9 mouse cellular contexts compared by ENCODE assay signal in the genomic region with DNA sequence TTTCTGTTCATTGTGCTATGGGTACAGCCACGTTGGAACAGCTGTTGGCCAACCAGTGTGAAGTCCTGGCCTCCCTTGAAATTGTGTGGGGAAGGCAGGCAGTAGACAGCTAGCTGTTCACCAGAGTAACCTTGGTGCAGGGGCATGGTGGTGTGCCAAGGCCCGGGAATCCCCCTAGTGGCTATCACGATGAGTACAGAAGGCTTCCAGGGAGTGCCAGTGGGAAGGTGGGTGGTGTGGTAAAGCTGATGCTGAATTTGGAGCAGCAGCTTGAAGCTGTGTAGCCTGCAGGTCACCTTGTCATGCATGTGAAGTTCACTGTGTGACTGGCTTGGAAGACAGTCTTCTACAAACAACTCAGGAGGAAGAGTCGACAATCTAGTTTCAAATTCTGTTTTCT. TPM values are rescaled to one million over a fixed set of nuclear protein-coding genes. Genes with fewer than 3 reads are reported as not detected.
DNase-seq lines count a peak whose midpoint lies in the region; ATAC-seq and TF ChIP-seq lines count a peak whose summit lies in the region.
"Had no signal": no experiment of that assay in that cellular context is flagged by ENCODE, and none has a peak within 500 bp of the region (broad histone marks: within the 10 kb centered on the region; RNA-seq: fewer than 3 reads in every experiment).

No protein-coding gene starts in this region.

- H3K9ac ChIP-seq in MEL (ENCODE audit: control insufficient read depth, low read depth, low read length, poor library complexity, severe bottlenecking), result no peak overlapping the region
- H3K9ac ChIP-seq in hindbrain, embryonic 12.5 days, result no peak overlapping the region
- no peak overlapping the region for H3K9ac ChIP-seq in limb, embryonic 14.5 days (ENCODE audit: low read depth, low read length, severe bottlenecking)
- H3K9ac ChIP-seq: limb, embryonic 13.5 days had no signal

- no peaks in the 10 kb centered on the region for H3K79me2 ChIP-seq in MEL (ENCODE audit: control insufficient read depth, insufficient read depth, low read length, poor library complexity)

- no peaks in the 10 kb centered on the region for H3K9me3 ChIP-seq in MEL (replicated peaks; ENCODE audit: insufficient read depth, low read length)
- H3K9me3 ChIP-seq in hindbrain, embryonic 12.5 days (replicated peaks), result no peaks in the 10 kb centered on the region
- no peaks in the 10 kb centered on the region for H3K9me3 ChIP-seq in limb, embryonic 14.5 days (ENCODE audit: control insufficient read depth, low read length)
- H3K9me3 ChIP-seq: limb, embryonic 13.5 days had no signal

- no peak for TF ChIP-seq EP300 in MEL (IDR thresholded peaks at IDR 0.05; ENCODE audit: low read depth in 1 of 2, low read length in 2 of 2)

- 32% methylated on average over 4 of the region's 4 CpGs for WGBS in hindbrain, embryonic 12.5 days
- WGBS in limb, embryonic 14.5 days, result 36% methylated on average over 4 of the region's 4 CpGs

- no peak overlapping the region for H3K4me3 ChIP-seq in layer of hippocampus, adult 2 months
- H3K4me3 ChIP-seq in MEL (ENCODE audit: control insufficient read depth in 1 of 2, insufficient read depth in 1 of 2, low read depth in 2 of 2, low read length in 2 of 2), result no peak overlapping the region
- no peak overlapping the region for H3K4me3 ChIP-seq in hindbrain, embryonic 12.5 days
- H3K4me3 ChIP-seq in limb, embryonic 14.5 days (replicated peaks; ENCODE audit: low read length), result no peak overlapping the region
- H3K4me3 ChIP-seq: limb, embryonic 13.5 days had no signal

- H3K4me2 ChIP-seq in hindbrain, embryonic 12.5 days (replicated peaks), result no peak overlapping the region
- H3K4me2 ChIP-seq in limb, embryonic 14.5 days (replicated peaks; ENCODE audit: low read depth, low read length, severe bottlenecking), result no peak overlapping the region
- H3K4me2 ChIP-seq: limb, embryonic 13.5 days had no signal

- no peak for TF ChIP-seq POLR2A in MEL (IDR thresholded peaks at IDR 0.05; ENCODE audit: control insufficient read depth in 1 of 2, insufficient read depth in 1 of 2, low read depth in 1 of 2, low read length in 2 of 2, poor library complexity in 1 of 2)
- TF ChIP-seq POLR2A in limb, embryonic 14.5 days (IDR thresholded peaks at IDR 0.05; ENCODE audit: borderline replicate concordance, extremely low read depth, insufficient read depth, insufficient read length), result no peak

- peak; percentile 70 for TF ChIP-seq CTCF in layer of hippocampus, adult 2 months (conservative IDR thresholded peaks at IDR 0.05)
- peak; percentile 36 to 51 (median 49); a peak in 5 of 6 replicates for TF ChIP-seq CTCF in MEL (IDR thresholded peaks at IDR 0.05 in 2 of 3, conservative IDR thresholded peaks at IDR 0.05 in 1 of 3; ENCODE audit: control insufficient read depth in 1 of 3, insufficient read depth in 1 of 3, low read depth in 2 of 3, low read length in 3 of 3, poor library complexity in 1 of 3, severe bottlenecking in 1 of 3)

- TF ChIP-seq RAD21 in MEL (IDR thresholded peaks at IDR 0.05; ENCODE audit: low read depth, low read length), result peak; percentile 29

- peak overlapping the region; percentile 58 for H3K27ac ChIP-seq in layer of hippocampus, adult 2 months
- no peak overlapping the region for H3K27ac ChIP-seq in MEL (ENCODE audit: control insufficient read depth, low read depth, low read length)
- no peak overlapping the region for H3K27ac ChIP-seq in hindbrain, embryonic 12.5 days
- peak overlapping the region; percentile 16; the same call in 1 of the 2 replicates for H3K27ac ChIP-seq in limb, embryonic 14.5 days (replicated peaks; ENCODE audit: low read depth, low read length)
- H3K27ac ChIP-seq: limb, embryonic 13.5 days had no signal

- no peaks in the 10 kb centered on the region for H3K4me1 ChIP-seq in MEL (ENCODE audit: control insufficient read depth in 1 of 2, insufficient read depth in 2 of 2, low read length in 2 of 2)
- peaks cover 36% of the 10 kb centered on the region for H3K4me1 ChIP-seq in hindbrain, embryonic 12.5 days
- peaks cover 13% of the 10 kb centered on the region for H3K4me1 ChIP-seq in limb, embryonic 14.5 days (ENCODE audit: control insufficient read depth, insufficient read depth, low read length)

- peak in 1 of 2 experiments; percentile 38 for DNase-seq in layer of hippocampus, adult 2 months (ENCODE audit: low spot score in 2 of 2)
- no peak for DNase-seq in layer of hippocampus, postnatal 14 days (ENCODE audit: low spot score in 2 of 2)
- peak; percentile 50 for DNase-seq in MEL (ENCODE audit: low read depth, low spot score)
- DNase-seq in c-Kit-positive CD71-negative TER-119-negative erythroid progenitor cells, embryonic 14.5 days (ENCODE audit: low read depth), result peak; percentile 13
- DNase-seq in limb, embryonic 14.5 days (ENCODE audit: low spot score), result no peak
- DNase-seq in thymus, postnatal 0 days (ENCODE audit: low spot score), result peak; percentile 37
- DNase-seq in yolk sac, embryonic 10.5 days (ENCODE audit: low spot score), result no peak

- ATAC-seq in hindbrain, embryonic 12.5 days (ENCODE audit: low FRiP score), result peak; percentile 26; the same call in 1 of the 2 replicates
- no peak for ATAC-seq in limb, embryonic 14.5 days (ENCODE audit: low FRiP score, low read depth)

- H3K36me3 ChIP-seq in MEL (ENCODE audit: control insufficient read depth in 1 of 2, insufficient read depth in 2 of 2, low read length in 2 of 2), result no peaks in the 10 kb centered on the region
- no peaks in the 10 kb centered on the region for H3K36me3 ChIP-seq in hindbrain, embryonic 12.5 days
- no peaks in the 10 kb centered on the region for H3K36me3 ChIP-seq in limb, embryonic 14.5 days (ENCODE audit: control insufficient read depth, insufficient read depth, low read length)
- H3K36me3 ChIP-seq: limb, embryonic 13.5 days had no signal

- no peaks in the 10 kb centered on the region for H3K27me3 ChIP-seq in MEL (ENCODE audit: control insufficient read depth in 1 of 2, insufficient read depth in 2 of 2, low read length in 2 of 2)
- no peaks in the 10 kb centered on the region for H3K27me3 ChIP-seq in hindbrain, embryonic 12.5 days
- H3K27me3 ChIP-seq in limb, embryonic 14.5 days (ENCODE audit: control insufficient read depth, insufficient read depth, low read length), result no peaks in the 10 kb centered on the region
- H3K27me3 ChIP-seq: limb, embryonic 13.5 days had no signal

TF ChIP-seq in MEL, 35 proteins besides CTCF, POLR2A, EP300 and RAD21:
- TF ChIP-seq MEF2A (IDR thresholded peaks at IDR 0.05; ENCODE audit: extremely low read depth, insufficient replicate concordance, low read depth, low read length, poor library complexity, severe bottlenecking) (no peak), NELFE (IDR thresholded peaks at IDR 0.05; ENCODE audit: low read depth, low read length) (no peak), POLR2AphosphoS5 (IDR thresholded peaks at IDR 0.05; ENCODE audit: borderline replicate concordance, low read depth, low read length) (no peak), SMC3 (IDR thresholded peaks at IDR 0.05; ENCODE audit: low read depth, low read length) (peak; percentile 54), MYC (IDR thresholded peaks at IDR 0.05; ENCODE audit: low read depth, low read length) (no peak)

RNA-seq across cellular contexts. Expression of a gene that starts 32.8 kb away (rescaled TPM):
- 10 to 100 TPM; 51.7 to 53.0 TPM for total RNA-seq in layer of hippocampus, adult 2 months (2021)
- 10 to 100 TPM; 41.9 to 47.9 TPM for total RNA-seq in layer of hippocampus, postnatal 14 days (2021)
- total RNA-seq in MEL (2012; rRNA removed), result 40.7 and 45.8 TPM in 2 replicates
- polyA plus RNA-seq in MEL (2012; ENCODE audit: insufficient read depth in 1 of 2, insufficient read length in 2 of 2, low read depth in 1 of 2, low replicate concordance in 2 of 2, missing spikeins in 1 of 2), result 10 to 100 TPM in 1 of 2 experiments, not detected in 1; 51.5 TPM
- 48.9 and 49.6 TPM in 2 replicates for polyA plus RNA-seq in hindbrain, embryonic 12.5 days (2016; fragmentation: Nextera tagmentation; extraction: Ambion mirVana)
- polyA plus RNA-seq in limb, embryonic 14.5 days (2012; rRNA removed), result 18.8 and 22.0 TPM in 2 replicates
- polyA plus RNA-seq in limb, embryonic 14.5 days (2014; fragmentation: Nextera tagmentation; extraction: Ambion mirVana), result 29.8 and 31.2 TPM in 2 replicates
- polyA plus RNA-seq in thymus, postnatal 0 days (2015; fragmentation: Nextera tagmentation; extraction: Ambion mirVana), result 50.3 and 57.0 TPM in 2 replicates

RNA-seq across cellular contexts. Expression of a gene that starts 34.1 kb away (rescaled TPM):
- total RNA-seq in layer of hippocampus, adult 2 months (2021), result 10 to 100 TPM; 58.6 to 59.7 TPM
- total RNA-seq in layer of hippocampus, postnatal 14 days (2021), result 10 to 100 TPM; 51.3 to 52.7 TPM
- 29.4 and 31.1 TPM in 2 replicates for total RNA-seq in MEL (2012; rRNA removed)
- 10 to 100 TPM in 1 of 2 experiments, not detected in 1; 35.1 TPM for polyA plus RNA-seq in MEL (2012; ENCODE audit: insufficient read depth in 1 of 2, insufficient read length in 2 of 2, low read depth in 1 of 2, low replicate concordance in 2 of 2, missing spikeins in 1 of 2)
- polyA plus RNA-seq in hindbrain, embryonic 12.5 days (2016; fragmentation: Nextera tagmentation; extraction: Ambion mirVana), result 42.1 and 43.2 TPM in 2 replicates
- polyA plus RNA-seq in limb, embryonic 14.5 days (2012; rRNA removed), result 36.0 and 41.1 TPM in 2 replicates
- 37.2 and 43.1 TPM in 2 replicates for polyA plus RNA-seq in limb, embryonic 14.5 days (2014; fragmentation: Nextera tagmentation; extraction: Ambion mirVana)
- 38.6 and 40.0 TPM in 2 replicates for polyA plus RNA-seq in thymus, postnatal 0 days (2015; fragmentation: Nextera tagmentation; extraction: Ambion mirVana)

Comparison
In these comparisons a context has a peak if more than half of its experiments do, and no peak if none do; other contexts are left out.
1. DNase-seq: peak in MEL (single experiment), c-Kit-positive CD71-negative TER-119-negative erythroid progenitor cells, embryonic 14.5 days (single experiment) and thymus, postnatal 0 days (single experiment); none in layer of hippocampus, postnatal 14 days (0 of 2), limb, embryonic 14.5 days (single experiment) and yolk sac, embryonic 10.5 days (single experiment).
2. H3K27ac ChIP-seq: peak in layer of hippocampus, adult 2 months (single experiment) and limb, embryonic 14.5 days (single experiment); none in MEL (single experiment) and hindbrain, embryonic 12.5 days (single experiment).